Mouse (Mus musculus) lung, postnatal 0 days (tissue): ENCODE results near the gene Ccl9. TPM values are rescaled to one million over a fixed set of nuclear protein-coding genes. Genes with fewer than 3 reads are reported as not detected.

Experiments
- ATAC-seq: fragments of 200-750 bp; cut with Nextera tagmentation; 2 replicates; pipeline ENCODE4 v1.8.0; 2017; ENCODE audit warnings: moderate library complexity
- DNase-seq: peaks from one replicate; pipeline ENCODE4 v3.0.0-alpha.2; 2016; ENCODE audit warnings: low spot score
- H3K27ac ChIP-seq: fragments of 300-500 bp; sonication (generic); 2 replicates; pipeline ENCODE4 v1.5.1; 2014; ENCODE audit warnings: antibody characterized with exemption, mild to moderate bottlenecking, low read length, mixed read lengths
- H3K27me3 ChIP-seq: fragments of 300-500 bp; sonication (generic); replicated peaks from 2 replicates; pipeline ENCODE4 v1.6.1; 2014; ENCODE audit warnings: low read length, mixed read lengths; ENCODE audit not compliant: insufficient read depth
- H3K36me3 ChIP-seq: fragments of 300-500 bp; sonication (generic); 2 replicates; pipeline ENCODE4 v1.6.1; 2014; ENCODE audit warnings: low read length, mixed read lengths; ENCODE audit not compliant: insufficient read depth
- H3K4me1 ChIP-seq: fragments of 300-500 bp; sonication (generic); 2 replicates; pipeline ENCODE4 v1.6.1; 2014; ENCODE audit warnings: antibody characterized with exemption, low read depth, low read length, mixed read lengths; ENCODE audit not compliant: insufficient read depth
- H3K4me2 ChIP-seq: fragments of 300-500 bp; sonication (generic); replicated peaks from 2 replicates; pipeline ENCODE4 v1.6.1; 2014; ENCODE audit warnings: low read depth, mild to moderate bottlenecking, low read length, moderate library complexity, mixed read lengths
- H3K4me3 ChIP-seq: fragments of 300-500 bp; sonication (generic); 2 replicates; pipeline ENCODE4 v1.5.1; 2014; ENCODE audit warnings: low read depth, low read length
- H3K9ac ChIP-seq: fragments of 300-500 bp; sonication (generic); replicated peaks from 2 replicates; pipeline ENCODE4 v1.6.1; 2014; ENCODE audit warnings: low read depth, mild to moderate bottlenecking
- H3K9me3 ChIP-seq: fragments of 300-500 bp; sonication (generic); 2 replicates; pipeline ENCODE4 v1.6.1; 2016; ENCODE audit warnings: low read length, mixed read lengths
- CTCF ChIP-seq: IDR thresholded peaks from 2 replicates; pipeline ENCODE4 v1.5.1; 2016; ENCODE audit warnings: antibody characterized with exemption, mild to moderate bottlenecking
- EP300 ChIP-seq: IDR thresholded peaks from 2 replicates; pipeline ENCODE4 v1.6.1; 2016; ENCODE audit warnings: antibody characterized with exemption, mild to moderate bottlenecking, control low read depth
- WGBS: fragments of 180-500 bp; shearing (Covaris S2); extraction: QIAGEN DNeasy Blood & Tissue Kit; methylation state at CpG from one replicate; pipeline ENCODE4 v1.1.7; 2014; 5-methylcytosine and 5-hydroxymethylcytosine counted together
- polyA plus RNA-seq: library from polyadenylated mRNA; unstranded; fragments of >200 nt; fragmentation: Nextera tagmentation; extraction: Ambion mirVana; gene quantifications from 2 replicates; pipeline ENCODE4 v1.2.1, GENCODE M21; 2015

Gene Ccl9
- polyA plus RNA-seq, 1 experiment from 2014 or later: 29.8 TPM

DNA sequence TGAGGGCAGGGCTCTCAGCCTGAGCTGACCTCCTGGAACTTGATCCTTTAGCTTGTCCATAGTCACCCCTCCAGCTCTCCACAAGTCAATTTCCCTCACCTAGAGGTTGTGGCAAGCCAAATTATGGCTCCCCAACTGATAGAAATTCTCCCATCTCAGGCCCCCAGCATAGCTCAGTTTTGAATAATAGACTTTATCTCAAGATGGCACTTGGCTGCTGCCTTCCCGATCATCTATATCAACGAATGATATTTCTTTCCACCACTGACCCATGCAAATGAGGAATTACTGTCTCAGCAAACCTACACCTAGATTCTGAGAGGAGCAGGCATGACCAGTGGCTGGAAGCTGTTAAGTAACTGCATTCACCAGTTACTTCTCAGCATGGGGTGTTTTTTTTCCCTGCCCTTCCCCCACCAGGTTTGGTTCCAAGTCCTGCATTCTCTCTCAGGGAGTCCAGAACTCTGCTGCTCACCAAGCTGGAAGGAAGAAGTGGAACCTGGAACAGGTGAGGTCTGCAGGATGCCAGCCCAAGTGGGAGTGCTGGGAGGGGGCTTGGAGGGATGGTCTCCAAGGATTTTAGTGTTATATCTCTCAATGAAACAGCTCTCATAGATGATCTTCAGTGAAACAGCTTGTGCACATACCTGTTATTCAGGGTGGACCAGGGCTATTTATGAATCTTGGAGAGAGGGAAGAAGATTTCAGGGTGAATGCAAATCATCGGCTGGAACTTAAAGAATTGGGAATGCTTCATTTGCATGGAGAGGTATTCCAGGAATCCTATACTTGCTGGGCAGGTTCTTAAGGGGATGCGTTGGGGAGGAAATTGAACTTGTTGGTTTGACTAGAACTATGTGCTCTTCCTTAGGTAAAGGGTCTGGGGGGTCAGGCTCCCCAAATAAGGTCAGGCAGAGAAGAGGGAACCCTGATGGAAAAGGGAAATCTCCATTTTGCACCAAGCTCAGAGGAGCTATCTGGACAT lies 3.5 kb upstream of the Ccl9 start:
- Histone ChIP-seq H3K4me1 (no peaks in the 10 kb centered on the region), H3K36me3 (no peaks in the 10 kb centered on the region), H3K9me3 (no peaks in the 10 kb centered on the region), H3K27me3 (no peaks in the 10 kb centered on the region), H3K9ac (no peak overlapping the region), H3K4me2 (no peak overlapping the region), H3K27ac (no peak overlapping the region), H3K4me3 (no peak overlapping the region)
- TF ChIP-seq EP300: no peak
- TF ChIP-seq CTCF: no peak
- WGBS: 59% methylated on average over 4 of the region's 4 CpGs
- ATAC-seq (no peak), DNase-seq (no peak)

DNA sequence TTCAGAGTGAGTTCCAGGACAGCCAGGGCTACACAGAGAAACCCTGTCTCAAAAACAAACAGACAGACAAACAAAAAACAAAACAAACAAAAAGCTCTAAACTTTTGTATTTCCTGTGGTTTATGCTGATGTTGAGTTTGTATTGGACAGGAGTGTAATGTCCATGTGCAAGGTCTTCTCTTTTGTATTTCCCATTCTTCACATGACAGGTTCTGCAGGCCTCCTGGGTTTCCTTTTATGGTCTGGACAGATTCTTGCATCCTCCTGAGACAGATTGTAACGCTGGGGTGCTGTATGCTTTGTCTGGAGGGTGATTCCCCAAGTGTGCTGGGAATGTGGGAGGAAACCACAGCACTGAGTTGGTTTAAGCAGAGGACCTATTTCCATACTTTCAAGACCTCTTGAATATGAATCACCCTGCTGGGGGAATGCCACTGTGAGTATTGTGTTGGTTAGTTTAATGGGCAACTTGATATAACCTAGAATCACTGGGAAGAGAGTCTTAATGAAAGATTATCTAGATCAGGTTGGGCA lies 2.3 kb upstream of the Ccl9 start:
- H3K4me3 ChIP-seq: no peak overlapping the region
- no peaks in the 10 kb centered on the region for H3K36me3 ChIP-seq
- TF ChIP-seq EP300 (no peak), CTCF (no peak)
- no peak overlapping the region for H3K27ac ChIP-seq
- H3K4me1 ChIP-seq: no peaks in the 10 kb centered on the region
- no peak overlapping the region for H3K9ac ChIP-seq
- DNase-seq (no peak), ATAC-seq (no peak)
- no peak overlapping the region for H3K4me2 ChIP-seq
- H3K27me3 ChIP-seq: no peaks in the 10 kb centered on the region
- H3K9me3 ChIP-seq: no peaks in the 10 kb centered on the region
- WGBS: 37% methylated on average over 1 of the region's 1 CpGs

DNA sequence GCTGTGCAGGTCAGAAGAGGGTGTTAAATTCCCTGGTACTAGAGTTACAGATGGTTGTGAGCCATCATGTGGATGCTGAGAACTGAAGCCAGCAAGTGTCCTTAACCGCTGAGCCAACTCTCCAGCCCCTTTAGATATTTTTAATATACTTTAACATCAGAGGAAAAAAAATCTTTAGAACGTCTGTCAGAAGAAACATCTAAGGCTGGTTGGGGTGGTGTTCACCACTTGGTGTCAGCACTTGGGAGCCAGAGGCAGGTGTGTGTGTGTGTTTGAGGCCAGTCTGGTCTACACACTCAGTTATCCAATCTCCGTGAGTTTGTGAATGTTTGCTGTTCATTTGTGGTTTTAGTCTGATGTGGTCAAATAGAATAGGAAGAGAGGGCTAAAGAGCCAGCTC lies 563 bp upstream of the Ccl9 start:
- H3K27me3 ChIP-seq: no peaks in the 10 kb centered on the region

DNA sequence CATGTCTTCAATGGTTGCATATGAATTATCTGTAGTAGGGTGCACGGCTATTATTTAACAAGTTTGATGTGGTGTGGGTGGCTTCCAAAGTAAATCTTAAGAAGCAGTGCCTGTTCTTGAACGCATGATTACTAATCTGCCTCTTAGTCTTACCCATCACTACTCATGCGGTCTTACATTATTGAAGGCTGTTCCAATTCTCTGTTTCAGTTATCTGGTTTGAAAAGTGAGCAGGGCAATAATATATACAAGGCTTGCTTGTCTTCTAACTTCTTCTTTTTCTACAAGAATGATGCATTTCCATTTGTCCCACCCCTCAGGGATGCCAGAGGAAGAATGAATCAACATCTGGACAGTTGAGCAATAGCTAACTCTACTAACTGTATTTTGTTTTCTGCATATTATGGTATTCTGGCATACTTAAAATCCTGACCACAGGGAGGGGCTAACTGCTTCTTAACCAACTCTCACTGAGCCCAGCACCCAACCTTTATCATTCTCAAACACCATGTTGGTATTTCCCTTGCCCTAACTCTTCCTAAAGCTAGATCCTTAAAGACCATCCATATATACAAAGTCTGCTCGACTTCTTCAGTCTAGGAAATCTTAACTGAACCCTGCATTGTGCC lies 1.4 kb downstream of the Ccl9 start:
- Histone ChIP-seq H3K27ac (no peak overlapping the region), H3K4me3 (no peak overlapping the region), H3K4me1 (no peaks in the 10 kb centered on the region), H3K9me3 (no peaks in the 10 kb centered on the region), H3K36me3 (no peaks in the 10 kb centered on the region), H3K9ac (no peak overlapping the region), H3K4me2 (no peak overlapping the region), H3K27me3 (no peaks in the 10 kb centered on the region)
- TF ChIP-seq CTCF: no peak
- no peak for TF ChIP-seq EP300
- 79% methylated on average over 4 of the region's 4 CpGs for WGBS
- DNase-seq: peak; percentile 36
- no peak for ATAC-seq

More for the DNA sequence above, 563 bp upstream of the Ccl9 start:
- Histone ChIP-seq H3K9ac (no peak overlapping the region), H3K36me3 (no peaks in the 10 kb centered on the region), H3K27ac (no peak overlapping the region), H3K4me2 (no peak overlapping the region), H3K9me3 (no peaks in the 10 kb centered on the region), H3K4me1 (no peaks in the 10 kb centered on the region), H3K4me3 (no peak overlapping the region)
- no peak for DNase-seq
- ATAC-seq: no peak
- WGBS: 61% methylated on average over 3 of the region's 3 CpGs
- TF ChIP-seq CTCF: no peak

DNA sequence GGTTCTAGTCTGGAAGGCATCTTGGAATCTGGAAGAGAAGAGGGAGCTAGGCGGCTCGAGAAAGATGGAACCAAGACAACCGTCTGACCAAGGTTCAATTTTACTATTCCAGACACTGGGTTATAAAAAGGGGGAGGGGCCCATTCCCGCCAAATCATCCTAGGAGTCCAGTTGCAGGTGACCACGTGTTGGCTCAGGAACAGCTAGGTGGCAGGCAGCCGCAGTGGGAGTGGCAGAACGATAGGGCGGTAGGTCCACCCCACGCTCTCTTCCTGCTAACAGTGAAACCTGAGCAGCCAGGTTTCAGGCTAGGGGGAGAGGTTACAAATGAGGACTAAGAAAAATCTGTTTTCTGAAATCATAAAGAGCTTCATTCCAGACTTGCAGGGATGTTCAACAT lies 5.6 kb downstream of the Ccl9 start:
- Histone ChIP-seq H3K4me2 (no peak overlapping the region), H3K9me3 (no peaks in the 10 kb centered on the region), H3K27ac (no peak overlapping the region), H3K27me3 (no peaks in the 10 kb centered on the region), H3K36me3 (no peaks in the 10 kb centered on the region), H3K4me1 (no peaks in the 10 kb centered on the region), H3K4me3 (no peak overlapping the region), H3K9ac (no peak overlapping the region)
- no peak for ATAC-seq
- TF ChIP-seq CTCF (no peak), EP300 (no peak)
- no peak for DNase-seq
- 42% methylated on average over 9 of the region's 9 CpGs for WGBS

DNA sequence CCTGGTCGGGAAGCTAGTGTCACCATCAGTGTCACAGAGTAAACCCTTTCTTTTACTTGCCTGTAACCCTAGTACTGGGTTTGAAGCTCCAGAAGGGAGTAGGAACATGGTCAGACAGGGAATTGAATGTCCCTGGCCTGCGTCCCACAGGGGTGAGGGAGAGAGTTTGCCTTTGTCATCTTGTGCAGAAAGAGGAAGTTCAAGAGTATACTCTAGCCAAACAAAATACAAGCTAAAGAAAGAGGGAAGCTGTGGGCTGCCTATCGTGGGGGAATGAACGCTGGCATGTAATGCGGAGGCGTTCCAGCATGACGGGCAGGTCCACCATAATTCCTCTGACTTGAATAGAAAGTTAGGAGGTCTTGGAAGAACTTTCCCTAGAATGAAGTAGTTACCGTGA lies 6.2 kb downstream of the Ccl9 start:
- TF ChIP-seq CTCF (no peak), EP300 (no peak)
- 76% methylated on average over 8 of the region's 8 CpGs for WGBS
- Histone ChIP-seq H3K27ac (no peak overlapping the region), H3K9me3 (no peaks in the 10 kb centered on the region), H3K4me2 (no peak overlapping the region), H3K27me3 (no peaks in the 10 kb centered on the region), H3K4me3 (no peak overlapping the region), H3K36me3 (no peaks in the 10 kb centered on the region), H3K9ac (no peak overlapping the region), H3K4me1 (no peaks in the 10 kb centered on the region)
- peak; percentile 44 for DNase-seq
- peak; percentile 37; the same call in 1 of the 2 replicates for ATAC-seq
